Mouse (Mus musculus) erythroblast, adult 5-6 weeks (primary cell): ENCODE data around the gene Dbnl. TPM values are rescaled to one million over a fixed set of nuclear protein-coding genes. Genes with fewer than 3 reads are reported as not detected.
A peak's percentile ranks its signal among the peaks of the same experiment; 100 is the strongest.

Experiments used
- ATAC-seq: replicated peaks from 2 replicates; pipeline ENCODE4 v1.8.0; 2016; ENCODE audit warnings: moderate number of reproducible peaks, mild to moderate bottlenecking, moderate TSS enrichment, inconsistent platforms; ENCODE audit not compliant: poor library complexity, low FRiP score, severe bottlenecking
- total RNA-seq, 2 experiments: library from RNA; stranded (forward) in 1 of 2; stranded (reverse) in 1 of 2; fragments of 150-400 nt in 1 of 2; fragments of 200-764, 138-1000 nt in 1 of 2; gene quantifications; 2 replicates each; pipeline versions ENCODE4 v1.2.3 to v1.2.4; 2015 to 2017; ENCODE audit warnings: low replicate concordance in 2 of 2

The Dbnl gene
- total RNA-seq (2015; ENCODE audit: low replicate concordance) (14.4 and 17.1 TPM in 2 replicates), total RNA-seq (2017; ENCODE audit: low replicate concordance) (26.0 and 32.9 TPM in 2 replicates)

DNA sequence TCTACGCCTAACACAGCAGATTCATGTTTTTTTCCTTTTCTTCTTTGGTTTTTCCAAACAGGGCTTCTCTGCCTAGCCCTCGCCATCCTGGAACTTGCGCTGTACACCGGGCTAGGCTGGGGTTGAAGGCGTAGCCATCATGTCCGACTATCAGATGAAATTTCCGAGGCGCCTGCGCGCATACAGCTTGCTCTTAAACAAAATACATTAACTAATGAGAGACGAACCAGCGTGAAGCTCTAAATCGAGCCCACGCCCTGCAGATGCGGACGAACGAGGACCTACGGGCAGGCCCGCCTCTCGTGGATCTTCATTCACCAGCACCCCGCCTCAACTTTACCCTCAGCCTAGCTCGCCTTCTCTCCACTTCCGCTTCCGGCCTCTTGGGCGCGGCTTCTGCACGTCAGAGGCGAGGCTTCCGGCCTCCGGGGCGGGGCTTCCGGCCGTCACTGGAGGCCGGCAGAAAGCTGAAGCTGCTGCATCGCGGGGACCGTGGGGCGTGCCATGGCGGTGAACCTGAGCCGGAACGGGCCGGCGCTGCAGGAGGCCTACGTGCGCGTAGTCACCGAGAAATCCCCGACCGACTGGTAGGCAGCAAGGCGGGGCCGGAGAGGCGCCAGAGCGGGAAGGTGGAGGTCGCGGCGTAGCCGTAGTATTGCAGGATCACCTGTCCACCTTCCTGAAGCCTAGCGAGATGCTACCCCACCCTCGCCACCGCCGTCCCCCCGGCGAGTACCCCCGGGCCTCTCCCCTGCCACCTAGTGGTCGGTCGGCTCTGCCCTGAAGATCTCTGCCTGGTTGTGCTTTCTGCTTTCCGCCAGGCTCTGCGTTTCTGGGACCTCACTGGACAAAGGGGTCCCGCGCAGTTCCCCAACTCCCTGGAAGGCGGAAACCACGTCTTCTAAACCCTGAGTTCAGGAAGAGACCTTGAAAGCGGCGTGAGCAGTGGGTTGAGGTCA lies at the start of gene Dbnl:
Dbnl (plus strand) TSS at position 433 of the 959 bp plus-strand sequence.
- ATAC-seq, result peak; percentile 94

DNA sequence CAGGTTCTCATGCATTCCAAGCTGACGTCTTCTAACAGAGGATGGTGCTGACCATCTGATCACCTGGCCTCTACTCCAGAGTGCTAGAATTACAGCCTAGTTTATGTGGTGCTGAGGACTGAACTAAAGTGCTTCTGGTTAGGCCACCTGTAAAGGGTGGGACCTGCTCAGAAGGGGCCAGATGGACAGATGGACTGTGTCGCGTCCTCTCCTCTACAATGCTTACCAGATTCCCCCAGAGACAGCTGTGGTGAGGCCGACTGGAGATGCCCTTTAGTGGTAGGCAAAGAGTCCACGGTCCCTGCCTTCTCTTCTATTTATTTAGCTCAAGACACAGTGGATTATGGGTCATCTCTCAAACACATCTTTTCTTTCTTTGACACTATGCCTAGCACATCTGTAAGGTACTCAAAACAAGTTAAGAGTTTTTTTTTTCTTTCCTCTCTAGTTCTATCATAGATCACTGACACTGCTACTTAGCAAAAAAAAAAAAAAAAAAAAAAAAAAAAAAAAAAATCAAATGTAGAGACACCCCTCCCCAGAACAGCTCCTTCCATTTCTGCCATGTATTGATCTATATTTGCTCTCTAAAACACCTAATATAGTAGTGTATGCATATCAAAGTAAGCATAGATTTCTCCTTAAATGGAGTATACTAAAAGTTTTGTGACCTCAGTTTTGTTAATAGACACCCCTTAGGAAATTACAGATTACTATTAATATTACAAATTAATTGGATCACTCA lies 49.2 kb upstream of the Dbnl start:
- ATAC-seq, result no peak

DNA sequence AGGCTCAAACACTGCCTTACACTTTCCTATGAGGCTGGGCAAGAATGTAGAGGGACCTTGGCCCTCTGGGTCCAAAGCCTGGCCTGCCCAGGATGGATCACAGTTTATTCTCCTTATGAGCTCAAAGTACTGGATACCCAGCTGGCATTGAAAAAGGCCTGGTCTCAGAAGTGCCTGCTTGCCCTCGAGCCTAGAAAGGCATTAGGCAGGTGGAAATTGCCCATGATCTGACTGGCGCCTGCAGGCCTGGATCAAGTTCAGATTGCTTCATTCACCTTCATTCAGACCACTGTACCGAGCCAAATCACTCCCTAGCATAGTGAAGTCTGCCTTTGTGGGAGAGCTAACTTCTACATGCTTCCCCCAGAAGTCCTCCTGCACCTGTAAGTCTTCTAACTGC lies 48.4 kb upstream of the Dbnl start:
- ATAC-seq, result no peak

- ATAC-seq, result peak; percentile 33; the same call in 1 of the 2 replicates
Measured at GRCm38 (mm10) chr11:5740599-5740964, 47.7 kb upstream of the Dbnl start.

DNA sequence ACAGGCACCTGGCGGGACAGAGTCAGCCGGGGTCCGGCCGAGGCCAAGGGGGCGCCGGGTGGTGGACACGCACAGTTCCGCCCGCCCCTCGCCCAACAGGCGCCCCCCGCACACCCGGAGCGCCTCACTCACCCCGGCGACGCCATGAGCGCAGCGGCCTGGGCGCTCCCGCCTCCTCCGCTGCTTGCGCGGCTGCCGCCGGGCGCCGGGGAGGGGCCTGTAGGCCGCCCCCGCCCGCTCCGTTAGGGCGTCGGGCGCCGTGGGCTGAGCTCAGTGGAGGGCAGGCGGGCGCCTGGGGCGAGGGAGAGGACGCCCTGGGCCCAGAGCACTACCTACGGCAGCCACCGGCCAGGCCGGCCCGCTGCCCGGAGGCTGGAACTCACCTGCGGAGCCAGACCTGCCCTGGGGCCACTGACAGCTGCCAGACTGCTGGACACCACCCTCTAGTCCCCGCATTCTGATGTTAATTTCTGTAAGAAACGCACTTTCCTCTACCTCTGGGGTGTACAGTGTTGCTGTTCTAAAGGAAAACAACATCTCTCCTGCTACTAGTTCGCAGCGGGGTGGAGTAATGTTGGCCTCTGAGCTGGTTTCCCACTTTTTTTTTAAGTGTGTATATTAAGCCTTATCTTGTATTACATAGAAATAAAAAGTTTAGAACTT lies 47.2 kb upstream of the Dbnl start:
- peak; percentile 95 for ATAC-seq

- ATAC-seq, result no peak
Measured at GRCm38 (mm10) chr11:5742106-5742505, 46.2 kb upstream of the Dbnl start.

DNA sequence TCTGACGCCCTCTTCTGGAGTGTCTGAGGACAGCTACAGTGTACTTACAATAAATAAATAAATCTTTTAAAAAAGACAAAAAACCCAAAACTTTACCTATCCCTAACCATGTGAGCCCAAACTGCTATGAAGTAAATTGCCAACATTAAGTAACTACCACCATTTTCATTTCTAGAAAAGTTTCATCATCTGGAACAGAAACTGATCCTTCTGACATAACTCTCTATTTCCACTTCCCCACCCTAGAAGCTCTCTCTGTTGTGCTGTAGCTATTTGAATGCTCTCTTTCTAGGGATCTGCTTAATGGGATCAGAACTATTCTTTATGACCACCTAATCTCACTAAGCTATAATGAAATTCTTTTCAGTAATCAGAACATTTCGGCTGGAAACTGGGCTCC lies 43.3 kb upstream of the Dbnl start:
- no peak for ATAC-seq

GRCm38 (mm10) chr11:5753755-5754154 lies 34.5 kb upstream of the Dbnl start:
- ATAC-seq, result no peak

DNA sequence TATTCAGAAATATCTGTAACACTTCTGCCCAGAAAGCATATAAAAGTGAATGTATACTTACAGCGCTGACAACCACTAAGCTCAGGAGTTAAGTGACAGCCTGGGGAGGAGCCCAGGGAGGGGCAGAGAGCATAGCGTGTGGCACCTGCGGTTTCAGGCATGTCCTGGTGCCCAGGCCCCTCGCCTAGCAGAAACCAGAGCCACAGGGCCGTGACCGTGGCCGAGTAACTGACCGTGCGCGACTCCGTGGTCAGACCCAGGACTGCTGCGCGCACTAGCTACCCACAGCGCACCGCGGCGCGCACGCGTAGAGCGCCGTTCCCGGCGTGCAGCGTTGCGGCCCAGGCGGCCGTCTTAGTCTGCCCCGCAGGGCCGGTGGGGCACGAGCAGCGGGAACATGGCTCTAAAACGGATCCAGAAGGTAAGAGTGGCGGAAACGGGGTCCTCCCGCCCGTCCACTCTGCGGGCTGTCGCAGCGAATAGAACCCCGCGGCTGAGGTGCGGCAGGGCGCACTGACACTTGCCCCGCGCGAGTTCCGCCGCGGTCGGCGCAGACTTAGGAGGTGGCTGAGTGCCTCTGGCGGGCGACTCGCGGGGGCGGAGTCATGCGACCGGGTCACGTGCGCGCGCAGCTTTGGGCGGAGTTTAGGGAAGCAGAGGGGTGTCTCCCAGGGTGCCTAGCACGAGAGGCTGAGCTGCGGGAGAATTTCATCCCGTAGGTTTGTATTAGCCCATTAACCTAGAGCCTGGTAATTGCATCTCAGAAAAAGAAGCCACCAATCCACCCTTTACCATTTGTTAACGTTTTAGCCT lies 26.3 kb upstream of the Dbnl start, which contains the start of gene Urgcp:
Urgcp (minus strand) TSS at position 557 of the 813 bp plus-strand sequence.
- peak; percentile 97 for ATAC-seq

- ATAC-seq, result no peak
Measured at GRCm38 (mm10) chr11:5762633-5762982, 25.7 kb upstream of the Dbnl start.

DNA sequence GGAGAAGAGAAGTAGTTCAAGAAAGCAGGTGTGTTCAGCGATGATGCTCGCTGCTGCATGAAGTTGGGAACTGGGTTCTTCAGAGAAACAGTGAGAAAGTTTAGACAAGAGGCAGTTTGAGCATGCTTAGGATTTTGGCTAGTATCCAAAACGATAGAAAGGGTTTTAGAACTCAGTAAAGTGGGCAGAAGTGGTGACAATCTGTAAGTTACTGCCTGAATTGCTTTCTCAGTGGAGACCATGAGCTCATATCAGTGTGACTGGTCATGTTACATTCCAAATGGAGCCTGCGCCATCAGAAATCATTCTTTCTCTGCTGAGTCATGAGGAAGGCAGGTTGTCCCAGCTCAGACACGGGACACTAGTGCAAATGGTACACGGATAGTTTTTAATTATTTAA lies 22.3 kb upstream of the Dbnl start:
- no peak for ATAC-seq

GRCm38 (mm10) chr11:5778481-5778880 lies 9.8 kb upstream of the Dbnl start:
- ATAC-seq, result no peak

GRCm38 (mm10) chr11:5780035-5780499 lies 8.2 kb upstream of the Dbnl start:
- no peak for ATAC-seq

DNA sequence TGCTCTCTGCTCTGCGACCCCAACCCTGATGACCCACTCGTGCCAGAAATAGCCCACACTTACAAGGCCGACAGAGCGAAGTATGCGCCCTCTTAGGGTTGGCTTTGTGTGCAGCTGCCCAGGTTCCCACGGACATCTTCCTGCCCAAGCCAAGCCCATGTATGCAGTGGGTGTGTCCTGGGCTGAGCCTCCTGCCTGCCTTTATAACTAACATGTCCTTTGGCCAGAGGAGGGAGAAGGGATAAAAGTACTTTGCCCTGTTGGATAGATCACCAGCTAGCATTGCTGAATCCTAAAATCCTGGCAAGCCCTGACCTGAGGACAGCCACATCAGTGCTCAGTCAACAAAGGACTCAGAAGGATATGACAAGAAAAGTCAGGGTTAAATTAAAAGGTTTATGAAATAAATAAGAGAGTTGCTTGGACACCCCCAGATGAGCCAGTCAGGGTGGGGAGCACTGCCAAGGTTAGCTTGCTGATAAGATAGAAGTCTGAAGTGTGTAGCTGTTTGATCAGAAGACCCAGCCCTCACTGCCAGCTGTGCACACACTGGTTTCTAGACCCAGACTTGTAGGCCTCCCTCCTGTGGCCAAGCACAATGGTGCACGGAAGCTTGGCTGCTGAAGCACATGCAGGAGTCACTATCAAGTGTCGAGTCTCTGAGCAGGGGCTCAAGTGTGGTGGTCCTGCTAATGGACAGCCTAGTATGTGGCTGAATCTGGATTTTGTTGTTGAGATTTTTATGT lies 5.9 kb upstream of the Dbnl start:
- ATAC-seq, result peak; percentile 44; the same call in 1 of the 2 replicates

GRCm38 (mm10) chr11:5785732-5786131 lies 2.6 kb upstream of the Dbnl start:
- no peak for ATAC-seq

DNA sequence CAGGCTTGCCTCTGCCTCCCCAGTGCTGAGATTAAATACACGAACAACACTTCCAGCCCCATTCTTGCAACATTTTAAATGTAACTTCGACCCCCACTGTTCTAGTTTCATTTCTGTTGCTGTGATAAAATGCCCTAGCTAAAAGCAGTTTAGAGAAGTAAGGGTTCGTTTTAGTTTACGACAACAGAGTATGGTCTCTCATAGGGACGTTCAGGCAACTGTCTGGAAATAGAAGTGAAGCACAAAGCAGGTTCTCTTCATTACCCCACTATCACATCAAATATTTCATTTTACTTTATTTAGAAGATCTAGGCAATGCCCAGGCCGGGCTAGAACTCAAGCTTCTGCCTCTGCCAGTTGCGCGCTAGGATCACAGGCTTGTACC lies 625 bp upstream of the Dbnl start:
- ATAC-seq, result no peak

- ATAC-seq, result peak; percentile 29; the same call in 1 of the 2 replicates
Measured at GRCm38 (mm10) chr11:5789071-5789753, 924 bp downstream of the Dbnl start.

DNA sequence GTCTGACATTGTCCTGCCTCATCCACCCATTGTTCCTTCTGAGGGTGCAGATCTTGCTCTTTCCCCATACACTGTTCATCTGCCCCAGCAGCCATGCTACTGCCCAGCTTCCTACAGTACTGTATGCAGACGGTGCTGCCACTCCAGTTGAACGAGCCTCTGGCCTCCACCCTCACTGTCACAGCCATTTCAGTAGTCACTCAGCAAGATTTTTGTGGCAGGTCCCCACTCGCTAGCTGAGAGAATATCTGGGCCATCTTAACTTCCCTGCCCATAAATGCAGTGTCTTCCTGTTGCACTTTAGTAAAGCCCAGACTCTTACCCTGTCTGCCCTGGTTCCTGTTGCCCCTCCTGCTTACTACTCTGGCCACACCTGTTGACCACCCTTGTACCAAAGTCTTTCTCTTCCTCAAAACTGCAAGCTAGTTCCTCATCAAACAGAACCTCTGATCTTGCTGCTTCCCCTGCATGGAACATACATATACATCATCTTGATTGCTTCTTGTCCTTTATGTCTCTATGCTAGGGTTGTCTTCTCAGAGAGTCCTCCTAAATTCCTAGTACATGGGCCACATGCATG lies 1.6 kb downstream of the Dbnl start:
- ATAC-seq, result no peak
